Mouse (Mus musculus): ENCODE results near the gene Synm. TPM values are rescaled to one million over a fixed set of nuclear protein-coding genes. Genes with fewer than 3 reads are reported as not detected.

Gene Synm
- polyA plus RNA-seq (2015; fragmentation: Nextera tagmentation; extraction: Ambion mirVana) = 5.1 and 5.7 TPM in 2 replicates

DNA sequence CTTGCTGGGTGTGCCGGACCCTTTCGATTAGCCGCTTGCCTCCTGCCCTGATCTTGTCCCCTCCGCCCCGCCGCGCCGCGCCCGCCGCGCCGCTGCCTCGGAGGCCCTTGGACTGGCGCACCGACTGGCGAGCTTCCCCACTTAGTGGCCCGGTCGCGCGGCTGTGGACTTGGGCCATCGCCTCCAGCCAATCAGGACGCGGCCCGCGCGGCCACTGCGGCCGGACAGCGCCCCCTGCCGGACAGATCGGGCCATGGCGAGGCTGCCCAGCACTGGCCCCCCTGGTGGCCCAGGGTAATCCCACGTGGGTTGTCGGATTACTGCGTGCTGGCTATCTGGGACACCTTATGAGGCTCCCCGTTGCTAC, at the start of gene Synm:
Gene Synm, minus strand, starts transcription at position 114 of the 367 bp plus-strand sequence.
- Histone ChIP-seq H3K36me3 (ENCODE audit: control insufficient read depth, insufficient read depth) (no peaks in the 10 kb centered on the region), H3K27ac (ENCODE audit: low read length) (peak within 1 kb of the TSS; percentile 57), H3K4me3 (replicated peaks; ENCODE audit: low read length) (peak within 1 kb of the TSS; percentile 66), H3K4me1 (replicated peaks; ENCODE audit: control insufficient read depth, insufficient read depth, low read length) (peaks cover 6% of the 10 kb centered on the region), H3K9ac (replicated peaks; ENCODE audit: low read depth, low read length) (peak within 1 kb of the TSS; percentile 68), H3K4me2 (ENCODE audit: low read length) (peak within 1 kb of the TSS; percentile 98), H3K27me3 (replicated peaks; ENCODE audit: control insufficient read depth, insufficient read depth, low read length) (no peaks in the 10 kb centered on the region; the same call in 1 of the 2 replicates), H3K9me3 (ENCODE audit: control insufficient read depth, low read length) (no peaks in the 10 kb centered on the region)
- peak; percentile 86 for ATAC-seq
- 0% methylated on average over 36 of the region's 37 CpGs for WGBS

DNA sequence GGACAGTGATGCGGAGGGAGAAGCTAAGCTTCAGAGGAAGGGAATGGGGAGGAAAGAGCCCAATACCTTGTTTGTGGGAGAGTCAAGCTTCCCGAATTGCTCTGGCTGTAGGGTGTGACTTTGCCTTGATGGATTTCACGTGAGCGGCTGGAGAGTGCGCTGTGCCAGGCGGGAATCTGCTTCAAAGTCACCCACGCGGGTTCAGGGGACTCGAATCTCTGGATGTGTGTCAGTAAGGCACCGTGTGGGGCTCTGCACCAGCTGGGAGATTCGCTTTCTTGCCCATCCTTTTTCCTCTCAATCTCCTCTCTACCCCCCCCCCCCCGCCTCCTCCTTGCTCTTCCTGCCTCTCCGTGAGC, 44.3 kb upstream of the Synm start:
- peak overlapping the region; percentile 55 for H3K9ac ChIP-seq (replicated peaks; ENCODE audit: low read depth, low read length)
- 8% methylated on average over 12 of the region's 13 CpGs for WGBS
- ATAC-seq = no peak; the same call in 1 of the 2 replicates

GRCm38 (mm10) chr7:67803015-67803856, 43.7 kb upstream of the Synm start:
- H3K4me1 ChIP-seq (replicated peaks; ENCODE audit: control insufficient read depth, insufficient read depth, low read length) = peaks cover 9% of the 10 kb centered on the region
- H3K4me2 ChIP-seq (ENCODE audit: low read length) = peak overlapping the region; percentile 75
- peak; percentile 84 for ATAC-seq
- H3K27ac ChIP-seq (ENCODE audit: low read length) = no peak overlapping the region
- peak overlapping the region; percentile 50 for H3K4me3 ChIP-seq (replicated peaks; ENCODE audit: low read length)
- WGBS = 16% methylated on average over 28 of the region's 28 CpGs
- no peaks in the 10 kb centered on the region for H3K36me3 ChIP-seq (ENCODE audit: control insufficient read depth, insufficient read depth)
- no peaks in the 10 kb centered on the region for H3K27me3 ChIP-seq (replicated peaks; ENCODE audit: control insufficient read depth, insufficient read depth, low read length)
- H3K9ac ChIP-seq (replicated peaks; ENCODE audit: low read depth, low read length) = peak overlapping the region; percentile 55
- no peaks in the 10 kb centered on the region for H3K9me3 ChIP-seq (ENCODE audit: control insufficient read depth, low read length)

More for the DNA sequence above, 44.3 kb upstream of the Synm start:
- Histone ChIP-seq H3K4me3 (replicated peaks; ENCODE audit: low read length) (peak overlapping the region; percentile 50), H3K27me3 (replicated peaks; ENCODE audit: control insufficient read depth, insufficient read depth, low read length) (no peaks in the 10 kb centered on the region), H3K36me3 (ENCODE audit: control insufficient read depth, insufficient read depth) (no peaks in the 10 kb centered on the region), H3K27ac (ENCODE audit: low read length) (no peak overlapping the region), H3K9me3 (ENCODE audit: control insufficient read depth, low read length) (no peaks in the 10 kb centered on the region), H3K4me2 (ENCODE audit: low read length) (peak overlapping the region; percentile 75), H3K4me1 (replicated peaks; ENCODE audit: control insufficient read depth, insufficient read depth, low read length) (peaks cover 9% of the 10 kb centered on the region)

DNA sequence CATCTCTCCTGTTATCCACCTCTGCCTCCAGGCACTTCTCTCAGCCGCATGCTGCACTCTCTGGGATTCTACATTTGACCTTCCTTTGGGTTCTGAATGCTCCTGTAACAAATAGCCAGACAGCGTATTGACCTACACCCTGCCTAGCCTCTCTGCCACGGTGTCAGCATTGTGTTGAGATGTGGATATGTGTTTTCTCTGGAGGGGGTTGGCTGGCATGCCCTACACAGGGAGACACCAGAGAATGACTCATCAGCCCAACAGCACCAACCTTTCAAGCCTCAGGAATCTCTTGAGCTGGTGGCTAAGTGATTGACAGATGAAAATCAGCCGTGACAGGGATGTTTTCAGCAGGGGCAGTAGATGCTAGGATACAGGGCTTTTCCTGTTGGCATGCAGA, 41.5 kb upstream of the Synm start:
- no peak overlapping the region for H3K27ac ChIP-seq (ENCODE audit: low read length)
- H3K36me3 ChIP-seq (ENCODE audit: control insufficient read depth, insufficient read depth) = no peaks in the 10 kb centered on the region
- 76% methylated on average over 4 of the region's 4 CpGs for WGBS
- peaks cover 9% of the 10 kb centered on the region for H3K4me1 ChIP-seq (replicated peaks; ENCODE audit: control insufficient read depth, insufficient read depth, low read length)
- no peak for ATAC-seq
- no peak overlapping the region for H3K9ac ChIP-seq (replicated peaks; ENCODE audit: low read depth, low read length)
- no peaks in the 10 kb centered on the region for H3K9me3 ChIP-seq (ENCODE audit: control insufficient read depth, low read length)
- H3K4me2 ChIP-seq (ENCODE audit: low read length) = no peak overlapping the region
- no peaks in the 10 kb centered on the region for H3K27me3 ChIP-seq (replicated peaks; ENCODE audit: control insufficient read depth, insufficient read depth, low read length)
- no peak overlapping the region for H3K4me3 ChIP-seq (replicated peaks; ENCODE audit: low read length)

DNA sequence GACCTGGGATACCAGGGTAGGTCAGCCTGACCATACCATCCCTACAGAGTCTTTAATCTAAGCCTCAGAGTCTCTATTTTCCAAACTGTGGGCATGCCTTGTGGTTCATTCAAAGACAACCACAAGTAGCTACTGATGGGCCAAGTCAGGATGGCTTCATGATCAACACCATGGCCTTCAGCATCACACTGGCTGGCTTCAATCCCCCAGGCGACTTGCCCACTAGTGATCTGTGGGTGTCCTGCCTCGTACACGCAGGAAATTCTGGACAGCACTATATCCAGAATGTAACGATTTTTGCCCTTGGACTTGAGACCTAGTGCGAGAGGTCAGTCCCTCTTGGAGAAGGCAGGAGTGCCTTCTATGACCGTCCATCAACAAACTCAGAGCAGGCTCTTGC, 41.0 kb upstream of the Synm start:
- no peaks in the 10 kb centered on the region for H3K36me3 ChIP-seq (ENCODE audit: control insufficient read depth, insufficient read depth)
- no peaks in the 10 kb centered on the region for H3K9me3 ChIP-seq (ENCODE audit: control insufficient read depth, low read length)
- WGBS = 90% methylated on average over 6 of the region's 6 CpGs
- no peaks in the 10 kb centered on the region for H3K27me3 ChIP-seq (replicated peaks; ENCODE audit: control insufficient read depth, insufficient read depth, low read length)
- ATAC-seq = no peak
- no peak overlapping the region for H3K4me2 ChIP-seq (ENCODE audit: low read length)
- no peak overlapping the region for H3K9ac ChIP-seq (replicated peaks; ENCODE audit: low read depth, low read length)
- H3K4me3 ChIP-seq (replicated peaks; ENCODE audit: low read length) = no peak overlapping the region
- no peak overlapping the region for H3K27ac ChIP-seq (ENCODE audit: low read length)
- H3K4me1 ChIP-seq (replicated peaks; ENCODE audit: control insufficient read depth, insufficient read depth, low read length) = peaks cover 9% of the 10 kb centered on the region

DNA sequence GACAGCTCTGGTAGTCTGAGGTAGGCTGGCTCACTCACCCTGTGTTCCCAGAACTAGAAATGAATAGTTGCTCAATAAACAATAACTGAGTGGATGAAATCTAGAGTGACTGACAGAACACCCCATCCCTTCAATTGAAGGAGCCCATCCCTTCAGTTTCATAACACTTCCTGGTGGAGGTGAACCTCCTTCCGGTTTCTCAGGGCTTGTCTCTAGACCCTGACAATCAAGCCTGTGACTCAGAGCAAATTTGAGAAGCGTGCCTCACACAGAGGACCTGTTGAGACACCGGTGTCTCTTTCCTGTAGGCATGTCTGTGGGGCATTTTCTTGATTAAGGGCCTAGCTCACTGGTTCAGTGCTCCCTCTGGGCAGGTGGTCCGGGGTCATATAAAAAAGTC, 38.9 kb upstream of the Synm start:
- H3K27me3 ChIP-seq (replicated peaks; ENCODE audit: control insufficient read depth, insufficient read depth, low read length) = no peaks in the 10 kb centered on the region
- no peak overlapping the region for H3K4me2 ChIP-seq (ENCODE audit: low read length)
- peaks cover 5% of the 10 kb centered on the region for H3K4me1 ChIP-seq (replicated peaks; ENCODE audit: control insufficient read depth, insufficient read depth, low read length)
- H3K4me3 ChIP-seq (replicated peaks; ENCODE audit: low read length) = no peak overlapping the region
- H3K9me3 ChIP-seq (ENCODE audit: control insufficient read depth, low read length) = no peaks in the 10 kb centered on the region
- ATAC-seq = no peak
- H3K9ac ChIP-seq (replicated peaks; ENCODE audit: low read depth, low read length) = no peak overlapping the region
- WGBS = 92% methylated on average over 4 of the region's 4 CpGs
- no peak overlapping the region for H3K27ac ChIP-seq (ENCODE audit: low read length)
- no peaks in the 10 kb centered on the region for H3K36me3 ChIP-seq (ENCODE audit: control insufficient read depth, insufficient read depth)

DNA sequence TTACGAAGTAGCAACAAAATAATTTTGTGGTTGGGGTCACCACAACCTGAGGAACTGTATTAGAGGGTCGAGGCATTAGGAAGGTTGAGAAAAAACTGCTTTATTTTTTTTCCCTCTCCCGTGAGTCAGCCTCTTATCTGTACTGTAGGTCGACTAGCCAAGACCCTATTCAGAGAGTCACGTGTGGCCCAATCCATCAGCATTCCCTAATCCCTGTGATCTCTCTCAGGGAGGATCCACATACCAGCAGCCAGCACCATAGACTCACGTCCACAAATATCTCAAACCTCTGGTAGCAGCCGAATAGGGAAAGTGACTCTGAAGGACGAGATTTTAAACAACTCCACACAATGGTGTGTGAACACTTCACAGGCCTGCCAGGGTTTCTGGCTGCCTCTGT, 37.5 kb upstream of the Synm start:
- ATAC-seq = no peak
- H3K4me1 ChIP-seq (replicated peaks; ENCODE audit: control insufficient read depth, insufficient read depth, low read length) = no peaks in the 10 kb centered on the region

GRCm38 (mm10) chr7:67793449-67793848, 33.9 kb upstream of the Synm start:
- Histone ChIP-seq H3K4me3 (replicated peaks; ENCODE audit: low read length) (no peak overlapping the region), H3K36me3 (ENCODE audit: control insufficient read depth, insufficient read depth) (no peaks in the 10 kb centered on the region), H3K27ac (ENCODE audit: low read length) (no peak overlapping the region), H3K4me2 (ENCODE audit: low read length) (no peak overlapping the region), H3K9me3 (ENCODE audit: control insufficient read depth, low read length) (no peaks in the 10 kb centered on the region), H3K4me1 (replicated peaks; ENCODE audit: control insufficient read depth, insufficient read depth, low read length) (no peaks in the 10 kb centered on the region; the same call in 1 of the 2 replicates), H3K27me3 (replicated peaks; ENCODE audit: control insufficient read depth, insufficient read depth, low read length) (no peaks in the 10 kb centered on the region; the same call in 1 of the 2 replicates), H3K9ac (replicated peaks; ENCODE audit: low read depth, low read length) (no peak overlapping the region)
- ATAC-seq = no peak
- WGBS = 69% methylated on average over 7 of the region's 7 CpGs

More for the DNA sequence above, 37.5 kb upstream of the Synm start:
- Histone ChIP-seq H3K9me3 (ENCODE audit: control insufficient read depth, low read length) (no peaks in the 10 kb centered on the region), H3K27ac (ENCODE audit: low read length) (no peak overlapping the region), H3K36me3 (ENCODE audit: control insufficient read depth, insufficient read depth) (no peaks in the 10 kb centered on the region), H3K4me2 (ENCODE audit: low read length) (no peak overlapping the region), H3K9ac (replicated peaks; ENCODE audit: low read depth, low read length) (no peak overlapping the region), H3K4me3 (replicated peaks; ENCODE audit: low read length) (no peak overlapping the region), H3K27me3 (replicated peaks; ENCODE audit: control insufficient read depth, insufficient read depth, low read length) (no peaks in the 10 kb centered on the region)
- 44% methylated on average over 8 of the region's 8 CpGs for WGBS

DNA sequence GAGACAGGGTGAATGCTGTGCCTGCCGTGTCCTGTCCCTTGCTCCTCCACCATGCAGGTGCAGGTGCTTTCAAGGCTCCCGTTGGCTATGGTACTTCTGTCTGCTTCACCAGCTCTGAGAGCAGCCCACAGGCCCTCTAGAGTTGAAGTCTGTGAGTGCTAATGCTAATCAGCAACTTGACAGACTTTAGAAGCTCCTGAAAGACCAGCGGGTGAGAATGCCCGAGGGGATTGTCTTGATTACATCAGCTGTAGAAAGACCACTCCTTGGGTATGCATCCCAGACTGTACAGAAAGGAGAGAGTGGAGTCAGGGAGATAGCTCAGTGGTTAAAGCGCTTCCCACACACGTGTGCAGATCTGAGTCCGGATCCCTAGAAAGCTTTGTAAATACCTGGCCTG, 31.7 kb upstream of the Synm start:
- WGBS = 50% methylated on average over 7 of the region's 7 CpGs
- Histone ChIP-seq H3K4me3 (replicated peaks; ENCODE audit: low read length) (no peak overlapping the region), H3K9ac (replicated peaks; ENCODE audit: low read depth, low read length) (no peak overlapping the region), H3K4me2 (ENCODE audit: low read length) (no peak overlapping the region), H3K27me3 (replicated peaks; ENCODE audit: control insufficient read depth, insufficient read depth, low read length) (no peaks in the 10 kb centered on the region; the same call in 1 of the 2 replicates), H3K4me1 (replicated peaks; ENCODE audit: control insufficient read depth, insufficient read depth, low read length) (no peaks in the 10 kb centered on the region; the same call in 1 of the 2 replicates), H3K27ac (ENCODE audit: low read length) (no peak overlapping the region), H3K36me3 (ENCODE audit: control insufficient read depth, insufficient read depth) (no peaks in the 10 kb centered on the region), H3K9me3 (ENCODE audit: control insufficient read depth, low read length) (no peaks in the 10 kb centered on the region)
- ATAC-seq = no peak

All from forebrain, embryonic 16.5 days (tissue).